Mouse (Mus musculus): ENCODE results near the gene Gm48551. TPM values are rescaled to one million over a fixed set of nuclear protein-coding genes. Genes with fewer than 3 reads are reported as not detected.

The Gm48551 gene
- total RNA-seq, 1 experiment = 1.8 TPM

DNA sequence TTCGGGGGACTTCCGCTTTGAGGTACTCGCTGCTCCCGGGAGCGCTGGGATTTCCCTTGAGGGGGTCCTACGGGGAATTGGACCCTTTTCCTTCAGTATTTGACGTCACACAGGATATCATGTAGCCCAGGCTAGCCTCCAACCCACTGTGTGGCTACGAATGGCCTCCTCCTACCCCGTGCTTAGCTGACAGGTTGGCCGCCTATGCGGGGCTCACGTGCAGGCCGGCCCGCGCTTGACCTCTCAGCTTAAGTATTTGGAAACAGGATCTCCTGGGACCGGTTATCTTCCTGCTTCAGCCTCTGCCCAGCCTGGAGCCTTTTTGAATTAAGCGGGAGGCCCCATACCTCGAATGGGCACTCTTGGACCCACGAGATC lies 328 bp downstream of the Gm48551 start:
- in situ Hi-C loops (cut with MboI; ENCODE audit: low sequenced_read_pairs in 2 of 2, unreplicated experiment in 2 of 2) = no loop called here
- no peaks in the 10 kb centered on the region for H3K9me3 ChIP-seq (ENCODE audit: control insufficient read depth, insufficient read depth, low read depth, low read length)
- H3K27ac ChIP-seq (ENCODE audit: insufficient read depth, low read depth, low read length, poor library complexity, severe bottlenecking) = peak overlapping the region; percentile 73
- no peak for TF ChIP-seq ZNF384 (IDR thresholded peaks at IDR 0.05; ENCODE audit: low read depth, low read length)
- TF ChIP-seq ZC3H11A (IDR thresholded peaks at IDR 0.05; ENCODE audit: borderline replicate concordance, low read depth, low read length) = no peak
- peak overlapping the region; percentile 77 to 86 for H3K4me3 ChIP-seq (ENCODE audit: insufficient read depth in 1 of 2, low read depth in 1 of 2, low read length in 2 of 2, poor library complexity in 1 of 2, severe bottlenecking in 1 of 2)
- no peak for DNase-seq (ENCODE audit: low read depth, low spot score)
- H3K36me3 ChIP-seq (ENCODE audit: control insufficient read depth, insufficient read depth, low read length, poor library complexity, severe bottlenecking) = peaks cover 35% of the 10 kb centered on the region
- H3K4me1 ChIP-seq (ENCODE audit: control insufficient read depth in 2 of 2, insufficient read depth in 2 of 2, low read length in 2 of 2, poor library complexity in 1 of 2) = peaks cover 0 to 7% of the 10 kb centered on the region in 2 experiments; a peak in 1 of 4 replicates
- peak overlapping the region; percentile 93 for H3K9ac ChIP-seq (ENCODE audit: insufficient read depth, low read depth, low read length, poor library complexity, severe bottlenecking)

DNA sequence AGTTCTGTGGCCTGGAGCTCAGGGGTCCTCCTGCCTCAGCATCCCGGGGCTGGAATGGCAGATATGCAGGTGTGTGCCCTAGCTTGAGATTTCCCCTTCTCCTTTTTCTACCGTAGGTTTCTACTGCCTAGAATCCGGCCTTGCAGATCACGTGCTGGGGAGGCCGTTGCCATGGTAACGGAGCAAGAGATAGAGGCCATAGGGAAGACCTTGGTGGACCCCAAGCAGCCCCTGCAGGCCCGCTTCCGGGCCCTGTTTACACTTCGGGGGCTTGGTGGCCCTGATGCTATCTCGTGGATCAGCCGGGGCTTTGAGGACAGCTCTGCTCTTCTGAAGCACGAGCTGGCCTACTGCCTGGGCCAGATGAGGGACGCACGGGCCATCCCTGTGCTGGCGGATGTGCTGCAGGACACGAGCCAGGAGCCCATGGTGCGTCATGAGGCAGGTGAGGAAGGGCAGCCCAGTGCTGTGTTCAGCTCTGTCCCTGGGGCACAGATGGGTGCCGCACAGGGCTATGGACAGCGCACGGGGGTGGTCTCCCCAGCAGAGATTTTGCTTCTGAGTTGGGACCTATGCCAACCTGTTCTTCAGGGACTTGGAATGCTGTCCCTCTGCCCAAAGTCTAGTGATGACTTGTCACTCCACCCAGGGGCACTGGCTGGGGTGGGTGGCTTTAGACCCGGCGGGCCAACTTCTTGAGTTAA lies 1.5 kb downstream of the Gm48551 start:
- TF ChIP-seq ZC3H11A (IDR thresholded peaks at IDR 0.05; ENCODE audit: borderline replicate concordance, low read depth, low read length) = no peak
- no peak for TF ChIP-seq MAFK (IDR thresholded peaks at IDR 0.05; ENCODE audit: insufficient read depth, low read depth, low read length)
- no peak for TF ChIP-seq HCFC1 (IDR thresholded peaks at IDR 0.05; ENCODE audit: borderline replicate concordance, insufficient read depth, low read length)
- no peak for TF ChIP-seq CHD2 (IDR thresholded peaks at IDR 0.05; ENCODE audit: low read depth, low read length)
- no peak for TF ChIP-seq ZNF384 (IDR thresholded peaks at IDR 0.05; ENCODE audit: low read depth, low read length)
- Histone ChIP-seq H3K27ac (ENCODE audit: insufficient read depth, low read depth, low read length, poor library complexity, severe bottlenecking) (no peak overlapping the region), H3K4me1 (ENCODE audit: control insufficient read depth in 2 of 2, insufficient read depth in 2 of 2, low read length in 2 of 2, poor library complexity in 1 of 2) (peaks cover 0 to 11% of the 10 kb centered on the region in 2 experiments; a peak in 2 of 4 replicates), H3K36me3 (ENCODE audit: control insufficient read depth, insufficient read depth, low read length, poor library complexity, severe bottlenecking) (peaks cover 35% of the 10 kb centered on the region), H3K9me3 (ENCODE audit: control insufficient read depth, insufficient read depth, low read depth, low read length) (no peaks in the 10 kb centered on the region), H3K4me3 (ENCODE audit: insufficient read depth in 1 of 2, low read depth in 1 of 2, low read length in 2 of 2, poor library complexity in 1 of 2, severe bottlenecking in 1 of 2) (peak overlapping the region; percentile 77 to 86; a peak in 3 of 4 replicates), H3K9ac (ENCODE audit: insufficient read depth, low read depth, low read length, poor library complexity, severe bottlenecking) (peak overlapping the region; percentile 93; the same call in 1 of the 2 replicates)
- no peak for DNase-seq (ENCODE audit: low read depth, low spot score)
- in situ Hi-C loops (cut with MboI; ENCODE audit: low sequenced_read_pairs in 2 of 2, unreplicated experiment in 2 of 2) = no loop called here

DNA sequence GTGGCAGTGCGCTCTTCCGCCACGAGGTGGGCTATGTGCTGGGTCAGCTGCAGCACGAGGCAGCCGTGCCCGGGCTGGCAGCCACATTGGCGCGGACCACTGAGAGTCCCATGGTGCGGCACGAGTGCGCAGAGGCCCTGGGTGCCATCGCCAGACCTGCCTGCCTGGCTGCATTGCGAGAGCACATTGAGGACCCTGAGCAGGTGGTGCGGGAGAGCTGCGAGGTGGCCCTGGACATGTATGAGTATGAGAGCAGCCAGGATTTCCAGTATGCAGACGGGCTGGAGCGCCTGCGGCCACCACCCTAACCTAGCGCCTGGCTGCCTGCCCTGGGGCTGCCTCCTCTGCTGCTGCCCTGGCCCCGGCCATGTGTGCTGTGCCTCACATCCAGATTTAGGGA lies 3.5 kb downstream of the Gm48551 start:
- no peak overlapping the region for H3K4me3 ChIP-seq (ENCODE audit: insufficient read depth in 1 of 2, low read depth in 1 of 2, low read length in 2 of 2, poor library complexity in 1 of 2, severe bottlenecking in 1 of 2)
- no peak overlapping the region for H3K9ac ChIP-seq (ENCODE audit: insufficient read depth, low read depth, low read length, poor library complexity, severe bottlenecking)

GRCm38 (mm10) chr10:81388505-81389055 lies 4.3 kb downstream of the Gm48551 start, which contains the start of gene Gm48552:
Gene Gm48552, plus strand, starts transcription at chr10:81389005.
- Histone ChIP-seq H3K36me3 (ENCODE audit: control insufficient read depth, insufficient read depth, low read length, poor library complexity, severe bottlenecking) (peaks cover 35% of the 10 kb centered on the region), H3K9ac (ENCODE audit: insufficient read depth, low read depth, low read length, poor library complexity, severe bottlenecking) (no peak within 1 kb of the TSS), H3K27ac (ENCODE audit: insufficient read depth, low read depth, low read length, poor library complexity, severe bottlenecking) (no peak within 1 kb of the TSS), H3K4me1 (ENCODE audit: control insufficient read depth in 2 of 2, insufficient read depth in 2 of 2, low read length in 2 of 2, poor library complexity in 1 of 2) (peaks cover 0 to 16% of the 10 kb centered on the region in 2 experiments; a peak in 2 of 4 replicates), H3K9me3 (ENCODE audit: control insufficient read depth, insufficient read depth, low read depth, low read length) (no peaks in the 10 kb centered on the region), H3K4me3 (ENCODE audit: insufficient read depth in 1 of 2, low read depth in 1 of 2, low read length in 2 of 2, poor library complexity in 1 of 2, severe bottlenecking in 1 of 2) (no peak within 1 kb of the TSS)
- TF ChIP-seq MAFK (IDR thresholded peaks at IDR 0.05; ENCODE audit: insufficient read depth, low read depth, low read length) (no peak), CHD2 (IDR thresholded peaks at IDR 0.05; ENCODE audit: low read depth, low read length) (no peak), ZC3H11A (IDR thresholded peaks at IDR 0.05; ENCODE audit: borderline replicate concordance, low read depth, low read length) (no peak), ZNF384 (IDR thresholded peaks at IDR 0.05; ENCODE audit: low read depth, low read length) (no peak), HCFC1 (IDR thresholded peaks at IDR 0.05; ENCODE audit: borderline replicate concordance, insufficient read depth, low read length) (no peak)
- in situ Hi-C loops (cut with MboI; ENCODE audit: low sequenced_read_pairs in 2 of 2, unreplicated experiment in 2 of 2) = no loop called here
- no peak for DNase-seq (ENCODE audit: low read depth, low spot score)

More for the DNA sequence above, 3.5 kb downstream of the Gm48551 start:
- no peaks in the 10 kb centered on the region for H3K9me3 ChIP-seq (ENCODE audit: control insufficient read depth, insufficient read depth, low read depth, low read length)
- TF ChIP-seq CHD2 (IDR thresholded peaks at IDR 0.05; ENCODE audit: low read depth, low read length) (no peak), ZC3H11A (IDR thresholded peaks at IDR 0.05; ENCODE audit: borderline replicate concordance, low read depth, low read length) (no peak)
- in situ Hi-C loops (cut with MboI; ENCODE audit: low sequenced_read_pairs in 2 of 2, unreplicated experiment in 2 of 2) = no loop called here
- no peak for DNase-seq (ENCODE audit: low read depth, low spot score)
- peaks cover 35% of the 10 kb centered on the region for H3K36me3 ChIP-seq (ENCODE audit: control insufficient read depth, insufficient read depth, low read length, poor library complexity, severe bottlenecking)
- peaks cover 0 to 11% of the 10 kb centered on the region in 2 experiments; a peak in 2 of 4 replicates for H3K4me1 ChIP-seq (ENCODE audit: control insufficient read depth in 2 of 2, insufficient read depth in 2 of 2, low read length in 2 of 2, poor library complexity in 1 of 2)
- no peak overlapping the region for H3K27ac ChIP-seq (ENCODE audit: insufficient read depth, low read depth, low read length, poor library complexity, severe bottlenecking)
